Mouse (Mus musculus) CD4-positive, CD25-positive, alpha-beta regulatory T cell, adult 9 weeks (primary cell): ENCODE measurements around the gene Fam19a2. TPM values are rescaled to one million over a fixed set of nuclear protein-coding genes. Genes with fewer than 3 reads are reported as not detected.

ENCODE experiments used
- polyA plus RNA-seq: library from polyadenylated mRNA; unstranded; fragments of 100-300 nt; shearing (Covaris generic); gene quantifications from one replicate; pipeline ENCODE4 v1.2.1, GENCODE M21; 2017

Gene Fam19a2
- polyA plus RNA-seq = not detected

DNA sequence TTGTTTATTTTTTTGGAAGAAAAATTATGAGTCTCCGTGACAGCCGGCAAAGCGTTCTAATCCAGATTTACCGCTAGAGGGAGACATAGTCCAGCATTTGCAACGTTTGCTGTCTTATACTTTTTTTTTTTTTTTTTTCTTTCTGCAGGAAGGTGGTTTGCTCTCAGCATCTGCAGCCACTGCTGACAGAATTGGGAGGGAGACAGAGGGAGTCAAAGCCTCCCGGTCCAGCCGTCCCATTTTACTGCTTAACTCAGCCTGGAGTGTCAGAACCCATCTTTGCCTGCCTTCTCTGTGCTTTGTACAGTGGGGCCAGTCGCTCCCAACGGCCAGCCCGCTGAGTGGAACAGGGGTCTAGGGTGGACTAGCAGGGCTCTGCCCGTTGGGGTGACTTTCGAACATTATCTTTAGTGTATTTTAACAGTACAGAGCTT is at the start of gene Fam19a2:
TSS of gene Fam19a2 (plus strand) at position 121 of the 434 bp plus-strand sequence.

Other genes with a start within 250 kb of the Fam19a2 start
- gene Mon2, start 187.5 kb upstream of the Fam19a2 start, polyA plus RNA-seq = 22.3 TPM
- gene Usp15, start 67.0 kb upstream of the Fam19a2 start, polyA plus RNA-seq = 131 TPM